Mouse (Mus musculus): ENCODE measurements at regions not wholly inside any gene's neighbourhood (a gene's known extent, or its start where the extent isn't known, plus 50 kb on each side); places are given as distances from the start of the nearest gene placed in this dataset.

DNA sequence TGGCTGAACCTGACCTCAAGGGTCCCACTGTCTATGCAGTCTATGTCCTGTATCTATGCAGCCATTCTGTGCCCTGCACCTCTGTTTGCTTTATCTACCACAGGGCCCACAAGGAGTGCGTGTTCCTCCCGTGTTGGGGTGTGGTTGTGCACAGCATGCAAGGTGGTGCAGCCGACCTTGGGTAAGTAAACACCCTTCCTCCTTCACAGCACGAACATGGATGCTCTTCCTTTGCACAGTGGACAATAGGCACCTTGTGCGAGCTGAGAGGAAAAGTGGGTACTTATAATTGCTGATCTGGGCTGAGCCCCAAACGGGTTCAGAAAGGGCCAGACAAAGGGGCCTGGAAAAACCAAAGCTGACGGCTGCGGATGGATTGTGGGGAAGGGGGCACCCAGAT is 91.3 kb upstream of the 1600014C23Rik start:
- no peak for DNase-seq (ENCODE audit: low read depth, low spot score)

DNA sequence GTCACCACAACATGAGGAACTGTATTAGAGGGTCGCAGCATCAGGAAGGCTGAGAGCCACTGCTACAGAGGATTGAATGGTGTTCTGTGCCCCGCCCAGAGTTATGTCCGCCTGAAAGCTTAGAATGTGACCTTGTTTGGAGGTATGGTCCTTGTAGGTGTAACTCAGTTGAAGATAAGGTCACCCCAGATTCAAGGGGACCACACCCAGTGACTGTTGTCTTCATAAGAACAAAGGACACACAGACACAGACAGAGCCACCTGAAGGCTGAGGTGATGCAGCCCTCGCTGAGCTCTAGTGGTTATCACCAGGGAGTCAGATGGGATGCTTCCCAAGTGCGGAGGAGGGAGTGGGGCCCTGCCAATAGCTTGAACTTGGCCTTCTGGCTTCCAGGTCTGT is 89.9 kb upstream of the 1600014C23Rik start:
- no peak for DNase-seq (ENCODE audit: low read depth, low spot score)

DNA sequence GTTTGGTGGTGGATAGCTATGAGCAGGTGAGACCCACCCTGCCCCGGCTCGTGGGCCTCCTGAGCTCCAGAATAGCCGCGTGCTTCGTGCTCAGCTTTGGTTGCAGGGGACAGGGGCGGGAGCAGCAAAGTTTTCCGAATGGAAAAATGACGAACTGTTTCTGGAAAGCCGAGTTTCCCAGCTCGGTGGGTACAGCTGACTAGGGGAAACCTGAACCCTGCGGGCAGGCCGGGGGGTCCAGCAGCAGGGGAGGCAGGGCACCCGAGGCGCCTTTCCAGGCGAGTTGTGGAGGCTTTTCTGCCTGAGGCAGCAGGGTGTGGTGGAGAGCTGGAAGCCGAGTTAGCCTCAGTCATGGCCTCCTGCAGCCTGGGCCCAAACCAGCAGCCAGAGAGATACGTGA is 88.8 kb upstream of the 1600014C23Rik start:
- DNase-seq (ENCODE audit: low read depth, low spot score), result no peak

DNA sequence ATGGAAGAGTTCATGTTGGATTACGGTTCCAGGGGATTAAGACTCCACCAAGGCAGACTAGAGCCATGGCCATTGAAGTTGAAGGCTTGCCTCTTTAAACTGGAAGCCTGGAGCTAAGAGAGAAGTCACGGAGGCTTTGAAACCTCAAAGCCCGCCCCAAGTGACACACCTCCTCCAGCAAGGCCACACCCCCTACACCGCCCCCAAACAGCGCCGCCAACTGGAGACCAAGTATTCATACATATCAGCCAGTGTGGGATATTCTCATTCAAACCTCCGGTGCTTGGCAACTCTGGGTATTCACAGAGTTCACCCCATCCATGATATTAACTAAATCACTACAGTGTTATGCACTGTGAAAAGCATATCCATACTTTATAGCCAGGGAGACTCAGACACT is 87.7 kb upstream of the 1600014C23Rik start:
- no peak for DNase-seq (ENCODE audit: low read depth, low spot score)

DNA sequence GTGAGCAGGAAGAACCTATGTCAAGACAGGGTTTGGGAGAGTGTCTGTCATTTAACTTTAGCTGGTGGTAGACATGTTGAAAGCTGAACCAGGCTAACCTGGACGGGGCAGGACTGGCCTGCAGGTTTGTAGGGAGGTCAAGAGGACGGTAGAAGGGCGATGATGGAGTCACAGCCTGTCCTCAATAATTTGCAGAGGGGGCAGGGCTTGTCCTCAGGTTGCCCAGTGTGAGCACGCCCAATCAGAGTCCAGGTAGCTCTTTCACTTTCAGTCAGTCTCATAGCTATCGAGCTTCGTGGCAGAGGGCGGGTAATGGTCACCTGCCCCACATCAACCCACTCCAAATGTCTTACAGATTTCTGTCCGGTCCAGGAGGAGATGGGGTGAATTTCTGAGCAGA is 85.5 kb upstream of the 1600014C23Rik start:
- no peak for DNase-seq (ENCODE audit: low read depth, low spot score)

DNA sequence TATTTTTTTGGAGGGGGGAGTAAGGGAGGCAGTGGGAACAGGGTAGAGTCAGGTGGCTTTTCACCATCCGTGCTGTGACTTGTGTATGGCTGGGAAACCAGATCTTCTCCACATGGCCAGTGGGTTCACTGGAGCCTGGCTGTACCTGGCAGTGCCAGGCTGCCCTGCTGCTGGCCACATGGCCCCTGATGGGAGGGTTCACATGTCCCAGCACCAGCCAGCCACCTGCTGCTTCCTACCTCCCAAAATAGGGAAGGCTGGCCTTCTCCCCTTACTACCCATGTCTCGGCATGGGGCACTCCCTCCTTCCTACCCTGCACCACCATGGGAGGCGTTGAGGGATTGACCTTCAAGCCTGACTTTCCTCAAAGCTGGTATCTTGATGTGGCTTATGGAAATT is 82.9 kb upstream of the 1600014C23Rik start:
- DNase-seq (ENCODE audit: low read depth, low spot score), result no peak

DNA sequence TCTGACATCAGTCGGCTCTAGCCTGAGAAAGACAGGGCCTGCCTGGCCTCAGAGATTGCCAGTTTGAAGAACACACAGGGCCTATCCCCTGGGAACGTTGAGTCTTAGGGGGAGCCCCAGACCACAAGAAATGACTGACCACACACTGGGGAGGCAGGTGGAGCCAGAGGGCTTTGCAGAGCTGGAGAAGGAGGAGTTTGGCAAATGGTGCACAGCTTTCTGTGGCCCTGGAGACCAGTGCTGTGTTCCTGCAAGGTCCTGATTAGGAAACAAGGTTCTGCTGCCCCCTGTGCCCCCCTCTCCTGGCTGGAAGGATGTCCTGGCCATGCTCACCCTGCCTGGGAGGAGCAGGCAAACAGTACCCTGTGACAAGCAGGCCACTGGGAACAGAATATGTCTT is 82.2 kb upstream of the 1600014C23Rik start:
- no peak for DNase-seq (ENCODE audit: low read depth, low spot score)

DNA sequence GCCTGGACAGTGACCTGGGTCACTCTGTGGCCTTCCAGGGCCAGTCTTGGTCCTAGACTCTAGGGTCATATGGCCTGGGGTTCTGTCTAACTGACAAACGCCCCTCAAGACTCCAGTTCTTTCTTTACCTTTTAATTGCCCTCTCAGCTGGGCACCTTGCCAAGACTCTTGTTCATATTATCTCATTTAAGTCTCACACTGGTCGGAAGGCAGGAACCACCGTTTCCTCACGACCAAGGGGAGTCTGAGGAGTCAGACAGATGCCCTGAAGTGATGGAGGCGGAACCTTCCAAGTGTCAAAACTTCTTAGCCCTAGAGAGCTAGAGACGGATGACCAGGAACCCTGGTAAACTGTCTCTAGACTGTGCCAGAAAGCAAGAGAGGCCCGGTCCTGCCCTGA is 81.7 kb upstream of the 1600014C23Rik start:
- no peak for DNase-seq (ENCODE audit: low read depth, low spot score)

DNA sequence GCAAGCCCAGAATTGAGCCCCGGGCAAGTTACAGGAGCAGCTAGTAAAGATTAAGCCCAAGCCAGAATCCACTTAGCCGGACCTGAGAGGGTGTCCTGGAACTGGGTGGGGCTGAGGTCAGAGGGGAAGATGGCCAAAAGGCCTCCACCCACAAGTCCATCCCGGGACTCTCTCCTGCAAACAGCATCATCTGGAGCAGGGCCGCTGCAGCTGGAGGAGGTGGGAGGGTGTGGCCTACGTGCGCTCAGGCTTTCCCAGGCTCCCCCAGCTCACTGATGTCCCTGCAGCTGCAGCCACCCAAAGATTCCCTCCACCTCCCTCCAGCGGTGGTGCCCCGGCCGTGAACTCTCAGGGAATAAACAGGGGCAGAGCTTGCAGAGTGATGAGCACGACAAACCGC is 80.9 kb upstream of the 1600014C23Rik start:
- DNase-seq (ENCODE audit: low read depth, low spot score), result no peak

DNA sequence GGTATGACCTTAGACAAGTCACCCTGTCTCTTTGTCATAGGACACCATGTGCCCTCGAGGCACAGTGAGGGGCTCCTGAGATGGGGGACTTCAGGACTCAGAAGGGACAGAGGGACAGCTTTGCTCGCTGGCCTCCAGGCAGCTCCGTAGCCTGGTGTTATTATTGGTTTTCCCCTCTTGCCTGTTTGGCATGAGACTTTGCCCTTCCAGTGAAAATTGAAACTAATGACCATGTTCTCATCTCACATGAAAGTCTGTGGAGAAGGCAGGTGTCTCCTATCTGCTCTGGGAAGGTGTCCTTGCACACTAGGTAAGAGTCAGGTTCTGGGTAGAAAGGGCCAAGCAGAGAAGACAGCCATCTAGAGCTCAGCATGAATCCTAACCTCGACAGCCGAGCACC is 80.3 kb upstream of the 1600014C23Rik start:
- no peak for DNase-seq (ENCODE audit: low read depth, low spot score)

DNA sequence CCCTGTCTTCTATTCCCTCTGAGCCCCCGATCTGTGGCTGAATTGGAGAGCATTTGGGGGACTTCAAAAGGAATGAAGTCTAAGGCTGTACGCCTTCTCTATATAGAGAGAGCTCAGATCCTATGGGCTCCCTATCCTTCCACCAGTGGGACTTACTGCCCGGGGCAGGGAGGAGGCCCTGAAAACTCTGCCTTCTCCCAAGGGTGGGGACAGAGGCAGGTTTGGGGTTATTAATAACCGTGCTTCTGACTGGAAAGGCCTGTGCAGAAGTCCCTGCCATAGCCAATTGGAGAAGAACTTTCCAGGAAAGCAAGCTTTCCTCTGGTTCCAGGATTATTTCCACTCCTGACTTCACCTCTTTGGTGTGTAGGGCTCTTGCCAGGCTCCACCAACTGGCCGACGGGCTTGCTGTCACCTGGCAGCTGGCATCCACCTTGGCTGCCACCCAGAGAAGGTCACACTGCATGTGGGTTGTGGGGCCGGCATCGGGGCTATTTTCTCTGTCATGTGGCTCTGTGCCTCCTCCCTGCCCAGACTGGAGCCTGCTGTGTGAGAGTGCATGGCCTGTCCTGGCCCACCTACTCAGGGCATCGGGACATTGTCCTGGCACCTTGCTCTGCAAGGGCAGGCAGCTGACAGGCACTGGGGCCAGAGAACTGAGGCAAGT is 78.8 kb upstream of the 1600014C23Rik start:
- no peak for DNase-seq (ENCODE audit: low read depth, low spot score)

DNA sequence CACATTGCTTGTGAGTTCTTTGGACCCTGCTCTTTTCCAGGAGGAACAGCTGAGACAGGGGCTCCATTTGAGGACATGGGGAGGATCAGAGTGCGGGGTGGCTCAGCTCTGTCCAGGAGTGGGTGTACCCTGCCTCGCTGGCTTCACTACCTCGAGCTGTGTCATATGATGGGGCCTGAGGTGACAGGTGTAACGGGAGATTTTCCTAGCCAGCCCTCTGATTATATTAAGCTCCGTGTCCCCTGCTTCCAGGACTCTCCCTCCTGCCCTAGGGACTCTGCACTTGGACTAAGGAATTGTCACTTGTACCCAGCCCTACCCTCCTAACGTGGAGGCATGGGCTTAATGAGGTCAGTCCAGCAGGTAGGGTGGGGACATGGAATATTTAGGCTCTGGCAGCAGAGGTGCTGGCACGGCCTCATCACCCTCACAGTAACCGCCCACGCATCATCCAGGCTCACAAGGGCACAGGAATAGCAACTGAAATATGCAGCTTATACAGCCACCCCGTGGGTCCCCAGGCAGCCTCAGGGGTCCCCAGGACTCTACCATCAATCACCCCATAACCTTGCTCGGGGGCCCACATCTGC is 78.1 kb upstream of the 1600014C23Rik start:
- DNase-seq (ENCODE audit: low read depth, low spot score), result no peak

DNA sequence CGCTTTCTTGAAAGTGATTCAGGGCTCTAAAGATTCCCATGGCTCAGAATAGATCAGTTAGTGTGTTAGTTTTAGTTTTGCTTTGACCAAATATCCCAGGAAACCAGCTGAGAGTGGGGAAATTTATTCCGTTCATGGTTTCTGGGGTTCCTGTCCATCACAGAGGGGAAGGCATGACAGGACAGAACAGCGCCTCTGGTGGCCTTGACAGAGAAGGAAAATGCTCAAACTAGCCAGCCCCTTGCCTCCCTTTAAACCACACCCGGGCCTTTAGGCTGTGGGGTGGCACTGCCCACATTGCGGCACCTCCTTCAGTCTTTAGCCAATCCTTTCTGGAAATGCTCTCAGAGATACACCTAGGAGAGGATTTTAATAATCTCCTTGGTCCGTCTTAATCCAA is 76.1 kb upstream of the 1600014C23Rik start:
- DNase-seq (ENCODE audit: low read depth, low spot score), result no peak

DNA sequence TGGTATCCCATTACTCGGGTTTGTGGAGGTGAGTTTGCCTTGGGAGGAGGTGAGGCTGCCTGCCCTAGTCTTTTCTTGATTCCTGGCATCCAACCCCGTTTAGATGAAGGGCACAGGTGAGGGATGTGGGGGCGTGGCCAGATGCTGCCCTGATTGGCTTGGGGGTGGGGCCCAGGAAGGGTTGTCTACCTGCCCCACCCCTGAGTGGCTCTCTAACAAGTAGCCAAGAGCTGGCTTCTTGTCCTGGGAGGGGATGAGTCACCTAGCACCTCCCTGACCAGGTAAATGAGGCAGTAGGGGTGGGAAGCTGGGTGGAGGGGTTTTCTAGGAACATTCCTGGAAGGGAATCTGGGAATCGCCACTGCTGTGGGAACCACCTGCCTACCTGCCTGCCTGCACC is 74.7 kb upstream of the 1600014C23Rik start:
- DNase-seq (ENCODE audit: low read depth, low spot score), result no peak

DNA sequence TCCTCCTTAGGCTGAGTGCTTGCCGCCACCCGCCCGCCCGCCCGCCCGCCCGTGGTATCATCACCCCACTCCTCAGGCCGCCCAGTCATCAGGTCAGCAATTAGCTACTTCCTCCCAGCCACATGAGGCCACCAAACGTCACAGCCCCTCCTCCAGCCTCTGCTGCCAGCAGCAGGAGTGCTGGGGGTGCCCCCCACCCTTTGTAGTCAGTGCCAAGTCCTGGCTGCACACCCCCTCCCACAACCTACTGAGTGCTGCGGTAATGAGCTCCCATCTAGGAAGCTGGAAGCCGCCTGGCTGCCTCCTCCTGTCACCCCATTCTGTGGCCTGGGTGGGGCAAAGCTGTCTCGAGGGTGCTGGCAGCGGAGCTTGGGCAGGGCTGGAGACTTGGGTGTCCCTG is 73.8 kb upstream of the 1600014C23Rik start:
- DNase-seq (ENCODE audit: low read depth, low spot score), result no peak

DNA sequence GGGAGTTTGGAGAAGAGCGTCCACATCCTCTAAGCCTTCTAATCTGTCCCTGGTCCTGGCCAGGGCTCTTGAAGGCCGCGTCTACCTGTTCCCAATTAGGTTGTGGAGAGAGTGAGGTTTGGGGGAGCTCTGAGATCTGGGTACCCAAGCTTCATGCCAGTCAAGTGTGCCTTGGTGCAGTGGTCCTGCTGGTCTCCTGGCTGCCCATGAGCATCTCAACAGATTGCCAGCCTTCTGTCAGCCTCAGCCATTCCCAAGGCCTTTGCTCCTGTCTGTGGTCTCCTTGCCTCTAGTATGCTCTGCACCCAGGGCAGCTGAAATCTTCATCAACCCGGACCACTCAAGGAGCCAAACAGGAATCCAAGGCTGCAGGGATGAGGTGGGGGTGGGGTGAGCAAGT is 73.2 kb upstream of the 1600014C23Rik start:
- no peak for DNase-seq (ENCODE audit: low read depth, low spot score)

DNA sequence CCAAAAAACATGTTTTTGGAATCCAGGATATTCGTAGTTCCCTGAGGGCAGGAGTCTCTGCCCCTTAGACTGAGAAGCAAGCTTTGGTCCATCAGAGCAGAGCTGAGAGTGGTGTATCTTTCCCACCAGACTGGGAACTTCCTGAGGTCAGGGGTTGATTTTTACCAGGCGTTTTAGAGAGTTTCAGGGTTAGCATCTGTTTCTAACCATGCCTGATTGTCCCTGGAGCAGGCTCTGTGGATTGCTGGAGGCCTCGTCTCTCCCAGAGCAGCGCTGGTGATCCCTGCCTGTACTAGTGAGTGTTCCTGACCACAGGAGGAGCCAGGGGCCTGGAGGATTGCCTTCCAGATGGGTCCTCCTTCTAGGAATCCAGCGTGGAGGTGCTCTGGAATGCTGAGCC is 72.8 kb upstream of the 1600014C23Rik start:
- DNase-seq (ENCODE audit: low read depth, low spot score), result no peak

DNA sequence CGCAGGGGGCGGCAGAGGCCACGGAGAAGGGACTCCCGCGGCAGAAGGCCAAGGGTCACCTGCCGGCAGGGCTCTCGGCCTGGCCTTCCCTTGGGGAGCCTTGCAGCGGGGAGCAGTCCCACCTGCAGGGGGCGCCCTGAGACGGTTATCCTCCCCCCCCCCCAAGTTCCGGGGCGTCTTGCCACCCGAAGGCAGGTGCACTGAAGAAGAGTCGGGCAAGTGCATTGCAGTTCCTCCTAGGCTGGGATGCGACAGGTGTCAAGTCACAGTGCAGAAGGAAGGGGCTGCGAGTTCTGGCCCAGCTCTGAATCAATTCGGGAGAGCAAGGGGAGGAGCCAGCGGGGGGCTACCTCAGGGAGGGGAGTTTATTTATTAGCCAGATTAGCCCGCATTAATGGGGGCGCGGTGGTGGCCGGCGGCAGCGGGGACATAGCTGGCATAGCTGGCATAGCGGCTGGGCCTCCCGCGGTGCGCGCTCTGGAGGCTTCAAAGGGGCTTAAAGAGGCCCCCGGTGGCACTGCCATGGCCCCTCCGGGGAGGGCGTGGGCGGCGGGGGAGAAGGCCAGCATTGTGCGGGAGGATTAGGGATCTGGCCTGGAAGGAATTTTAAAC is 71.9 kb upstream of the 1600014C23Rik start:
- DNase-seq (ENCODE audit: low read depth, low spot score), result no peak

DNA sequence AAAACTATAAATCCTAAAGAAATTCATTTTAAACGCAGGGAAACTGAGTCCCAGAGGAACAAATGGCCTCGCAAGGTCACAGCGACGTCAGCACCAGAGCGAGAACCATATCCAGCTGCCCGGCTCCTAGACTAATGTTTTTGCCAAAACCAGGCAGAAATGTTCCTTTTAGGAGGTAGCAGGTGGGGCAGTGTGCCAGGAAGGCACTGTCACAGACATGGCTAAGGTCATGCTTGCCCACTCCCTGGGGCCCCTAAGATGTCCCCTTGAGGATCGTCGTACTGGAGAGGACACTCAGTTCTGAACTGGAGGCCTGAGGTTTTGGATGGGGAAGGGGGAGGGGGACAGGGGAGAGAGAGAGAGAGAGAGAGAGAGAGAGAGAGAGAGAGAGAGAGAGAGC is 69.7 kb upstream of the 1600014C23Rik start:
- DNase-seq (ENCODE audit: low read depth, low spot score), result no peak

DNA sequence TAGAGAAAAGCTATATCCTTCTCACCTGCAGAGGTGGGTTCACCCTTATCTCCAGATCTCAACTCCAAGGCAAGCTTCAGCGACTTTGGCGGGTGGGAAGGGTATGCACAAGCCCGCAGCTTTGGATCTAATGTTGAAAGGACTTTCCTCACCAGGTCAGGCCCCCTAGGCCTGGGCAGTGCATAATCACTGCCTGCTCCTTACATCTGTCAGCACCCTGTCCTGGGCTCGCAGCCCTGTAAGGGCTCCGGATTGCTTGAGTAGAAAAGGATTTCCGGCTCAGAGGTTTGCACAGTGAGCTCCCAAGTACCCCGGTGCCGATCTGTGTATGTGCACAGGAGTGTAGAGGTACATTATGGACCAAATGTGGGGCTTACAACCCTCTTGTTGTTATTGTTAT is 68.8 kb upstream of the 1600014C23Rik start:
- DNase-seq (ENCODE audit: low read depth, low spot score), result no peak

DNA sequence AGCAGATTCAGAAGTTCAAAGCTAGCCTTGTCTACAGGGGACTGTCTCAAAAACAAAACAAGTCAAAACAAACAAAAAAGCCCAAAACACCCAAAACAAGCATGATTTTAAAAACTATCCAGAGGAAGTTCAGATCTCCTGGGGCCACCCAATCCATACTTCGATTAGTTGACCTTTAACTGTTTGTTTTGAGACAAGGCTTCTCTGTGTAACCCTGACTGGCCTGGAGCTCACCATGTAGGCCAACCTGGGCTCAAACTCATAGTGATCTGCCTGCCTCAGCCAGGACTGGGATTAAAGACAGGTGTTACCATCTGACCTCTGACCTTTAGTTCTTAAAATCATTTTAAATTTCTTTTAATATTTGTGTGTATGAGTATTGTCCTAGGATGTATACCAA is 66.1 kb upstream of the 1600014C23Rik start:
- no peak for DNase-seq (ENCODE audit: low read depth, low spot score)

DNA sequence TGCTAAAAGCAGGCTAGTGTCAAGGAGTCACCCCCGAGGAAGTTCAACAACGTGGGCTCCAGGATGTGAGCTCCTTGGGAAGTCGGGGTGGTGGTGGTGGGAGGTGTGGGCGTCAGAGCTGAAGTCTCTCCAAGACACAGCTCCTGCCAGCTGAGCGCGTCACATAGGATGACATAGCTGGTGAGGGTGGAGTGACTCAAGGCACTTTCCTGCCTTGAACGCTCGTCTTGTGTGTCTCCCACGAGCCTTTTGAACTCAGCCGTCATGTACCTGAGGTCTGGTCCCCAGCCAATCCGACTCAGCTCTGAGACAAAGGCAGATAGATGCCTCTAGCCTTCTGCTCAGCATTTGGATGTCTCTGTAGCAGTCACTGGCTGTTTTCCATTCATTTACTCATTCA is 65.4 kb upstream of the 1600014C23Rik start:
- DNase-seq (ENCODE audit: low read depth, low spot score), result no peak

DNA sequence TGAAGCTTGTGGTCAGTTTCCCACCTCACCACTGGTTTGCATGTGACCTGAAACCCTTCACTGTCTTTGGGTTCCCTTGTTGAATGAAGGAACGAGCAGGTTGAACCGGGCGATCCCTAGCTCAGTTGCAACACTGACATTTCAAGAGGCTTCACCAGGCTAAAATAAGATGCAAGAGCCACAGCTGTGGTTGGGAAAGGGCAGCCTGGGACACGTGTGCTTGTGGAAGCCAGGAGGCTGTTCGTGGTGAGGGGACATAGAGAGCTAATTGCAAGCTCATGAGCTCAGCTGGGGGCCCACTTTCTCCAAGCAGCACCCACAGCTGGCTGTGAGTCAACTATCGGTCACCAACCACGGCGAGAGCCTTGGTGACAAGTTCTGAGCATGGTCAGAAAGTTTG is 64.8 kb upstream of the 1600014C23Rik start:
- DNase-seq (ENCODE audit: low read depth, low spot score), result no peak

DNA sequence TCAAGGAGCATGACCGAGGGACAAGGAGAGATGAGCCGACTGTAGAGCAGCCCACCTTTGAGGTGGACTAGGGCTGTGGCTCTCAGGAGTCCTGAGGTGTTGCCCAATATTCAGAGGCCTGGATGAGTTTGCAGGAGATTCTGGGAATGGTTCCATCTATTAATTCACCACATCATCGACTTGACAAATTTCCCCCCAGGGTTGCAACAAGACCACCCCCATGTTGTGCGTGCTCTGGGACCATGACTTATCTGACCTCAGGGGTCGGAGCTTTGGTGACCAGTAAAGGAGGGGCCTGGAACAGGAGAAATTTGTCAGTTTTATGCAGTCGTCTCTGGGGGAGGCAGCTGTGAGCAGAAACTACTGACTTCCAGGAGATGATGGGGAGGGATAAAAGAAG is 63.5 kb upstream of the 1600014C23Rik start:
- DNase-seq (ENCODE audit: low read depth, low spot score), result no peak

Data from WW6 (cell line).